Mouse (Mus musculus): Measurements from ENCODE around the gene Poc1b.
"Not testable (repeated sequence)": the region's sequence is repeated elsewhere in the genome, so short reads cannot be mapped to it uniquely, and the experiment has no call there.

Poc1b gene

GRCm38 (mm10) chr10:99197607-99198305 lies 90.9 kb downstream of the Poc1b start:
- POLR2A ChIA-PET = interaction anchor here in 3 of 4 experiments (1.0 to 2.0 kb wide), 9 partner anchors 10 to 82 kb away, joined by 3 to 10 read pairs (median 4); partner anchors contain the start of gene Dusp6 (in 2 of the 3)
- CTCF ChIA-PET = no interaction called here

DNA sequence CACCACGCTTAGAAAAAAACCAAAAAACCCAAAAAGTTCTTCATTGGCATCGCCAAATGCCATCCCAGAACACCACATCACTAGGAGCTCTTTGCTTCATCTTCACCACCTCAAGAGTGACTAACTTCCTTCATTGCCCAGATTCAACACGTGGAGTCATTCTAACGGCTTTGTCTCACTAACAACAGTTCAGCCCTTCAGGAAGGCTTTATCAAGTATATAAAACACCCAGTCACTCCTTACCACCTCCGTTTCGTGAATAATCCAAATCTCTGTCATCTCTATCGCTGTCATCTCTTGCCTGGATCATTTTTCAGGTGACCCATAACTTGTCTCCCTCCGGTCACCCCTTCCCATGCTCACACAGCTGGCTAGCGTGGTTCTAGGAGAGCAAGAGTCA lies 92.1 kb downstream of the Poc1b start:
- ChIA-PET POLR2A (interaction anchor here in 2 of 4 experiments (0.8 to 1.5 kb wide), 2 partner anchors 36 to 64 kb away, joined by 3 to 4 read pairs; partner anchors contain the start of gene Dusp6 (in 1 of the 2)), CTCF (interaction anchor here in 1 of 4 experiments (0.6 kb wide), 1 partner anchor 184 kb away, joined by 4 read pairs; no protein-coding TSS in a partner anchor)

GRCm38 (mm10) chr10:99200944-99201343 lies 94.1 kb downstream of the Poc1b start:
- POLR2A ChIA-PET = interaction anchor here in 1 of 4 experiments (0.6 kb wide), 1 partner anchor 38 kb away, joined by 3 read pairs; no protein-coding TSS in a partner anchor
- CTCF ChIA-PET = interaction anchor here in 1 of 4 experiments (0.6 kb wide), 1 partner anchor 23 kb away, joined by 4 read pairs; no protein-coding TSS in a partner anchor

- ChIA-PET CTCF (no interaction called here), POLR2A (no interaction called here)
Observed at GRCm38 (mm10) chr10:99201786-99202185, 95.0 kb downstream of the Poc1b start.

GRCm38 (mm10) chr10:99202363-99202762 lies 95.5 kb downstream of the Poc1b start:
- ChIA-PET CTCF (no interaction called here), POLR2A (no interaction called here)

GRCm38 (mm10) chr10:99203163-99203562 lies 96.3 kb downstream of the Poc1b start:
- ChIA-PET POLR2A (interaction anchor here in 2 of 4 experiments (0.6 to 2.1 kb wide), 3 partner anchors 13 to 63 kb away, joined by 3 to 7 read pairs (median 6); no protein-coding TSS in a partner anchor), CTCF (no interaction called here)

- POLR2A ChIA-PET = interaction anchor here in 2 of 4 experiments (0.6 to 2.1 kb wide), 4 partner anchors 12 to 62 kb away, joined by 3 to 7 read pairs (median 4); no protein-coding TSS in a partner anchor
- CTCF ChIA-PET = interaction anchor here in 1 of 4 experiments (0.7 kb wide), 1 partner anchor 412 kb away, joined by 3 read pairs; no protein-coding TSS in a partner anchor
Observed at GRCm38 (mm10) chr10:99203577-99204487, 97.0 kb downstream of the Poc1b start.

- POLR2A ChIA-PET = interaction anchor here in 1 of 4 experiments (0.7 to 2.1 kb wide), 3 partner anchors 11 to 68 kb away, joined by 4 to 7 read pairs (median 6); no protein-coding TSS in a partner anchor
- CTCF ChIA-PET = no interaction called here
Observed at GRCm38 (mm10) chr10:99204553-99204952, 97.7 kb downstream of the Poc1b start.

GRCm38 (mm10) chr10:99207121-99207520 lies 100.3 kb downstream of the Poc1b start:
- CTCF ChIA-PET = no interaction called here
- POLR2A ChIA-PET = interaction anchor here in 2 of 4 experiments (1.1 to 3.5 kb wide), 4 partner anchors 10 to 56 kb away, joined by 3 to 19 read pairs (median 7); partner anchors contain the start of gene Dusp6 (in 1 of the 2)

GRCm38 (mm10) chr10:99209146-99209800 lies 102.4 kb downstream of the Poc1b start:
- POLR2A ChIA-PET = interaction anchor here in 3 of 4 experiments (0.9 to 3.5 kb wide), 8 partner anchors 11 to 316 kb away, joined by 3 to 19 read pairs (median 4); partner anchors contain the start of gene Dusp6 (in 3 of the 3)
- CTCF ChIA-PET = interaction anchor here in 2 of 4 experiments (0.5 to 0.6 kb wide), 2 partner anchors 1266 to 1533 kb away, joined by 4 to 5 read pairs; no protein-coding TSS in a partner anchor

DNA sequence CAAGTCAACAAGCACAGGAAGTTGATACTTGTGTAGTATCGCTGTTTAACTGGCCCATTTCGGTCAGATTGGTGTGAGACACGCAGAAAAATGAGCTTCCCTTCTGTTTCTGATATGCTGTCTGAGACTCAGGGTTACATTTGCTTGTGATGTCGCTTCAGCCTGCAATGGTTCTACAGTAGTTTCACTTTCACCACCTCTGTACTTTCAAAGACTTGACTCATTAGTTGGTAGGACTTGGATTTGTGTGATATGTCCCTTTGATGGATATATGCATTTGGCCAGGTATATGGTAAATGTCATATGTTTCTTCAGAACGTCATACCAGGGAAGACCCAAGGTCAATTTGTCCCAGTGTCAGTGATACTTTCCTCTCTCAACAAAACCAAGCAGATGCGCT lies 104.2 kb downstream of the Poc1b start:
- ChIA-PET POLR2A (interaction anchor here in 1 of 4 experiments (1.4 kb wide), 1 partner anchor 14 kb away, joined by 4 read pairs; no protein-coding TSS in a partner anchor), CTCF (no interaction called here)

DNA sequence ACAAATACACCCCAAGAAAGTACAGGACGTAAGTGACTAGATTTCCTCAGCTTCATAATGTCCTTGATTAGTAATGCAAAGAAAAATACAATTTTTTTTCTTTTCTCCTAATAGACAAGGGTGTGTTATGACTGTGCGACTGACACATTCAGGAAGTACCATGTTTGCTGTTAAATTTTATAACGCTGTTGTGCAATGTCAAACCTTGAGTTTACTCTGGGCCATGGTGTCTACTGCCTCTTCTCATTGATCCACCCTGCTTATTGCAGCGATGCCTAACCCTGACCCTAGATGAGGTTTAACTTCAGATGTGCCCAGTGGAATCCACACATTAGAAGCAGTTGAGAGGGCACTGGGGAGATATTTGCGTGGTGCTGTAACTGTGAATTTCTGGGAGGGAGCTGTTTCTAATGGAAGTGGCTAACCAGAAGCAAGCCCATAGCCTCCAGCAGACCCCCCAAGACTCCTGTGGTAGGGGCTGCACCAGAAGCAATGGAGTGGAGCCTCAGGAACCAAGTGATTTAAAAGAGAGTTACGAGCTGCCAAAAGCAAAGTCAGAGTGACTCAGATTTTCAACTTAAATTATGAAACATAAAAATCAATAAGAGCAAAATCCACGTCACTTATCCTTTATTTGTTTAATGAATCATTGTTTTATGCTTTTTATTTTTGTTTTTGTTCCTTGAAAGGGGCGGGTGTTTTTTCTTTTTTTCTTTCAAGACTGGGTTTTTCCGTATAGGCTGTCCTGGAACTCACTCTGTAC lies 104.8 kb downstream of the Poc1b start:
- ChIA-PET CTCF (no interaction called here), POLR2A (interaction anchor here in 1 of 4 experiments (1.4 kb wide), 1 partner anchor 15 kb away, joined by 4 read pairs; no protein-coding TSS in a partner anchor)

DNA sequence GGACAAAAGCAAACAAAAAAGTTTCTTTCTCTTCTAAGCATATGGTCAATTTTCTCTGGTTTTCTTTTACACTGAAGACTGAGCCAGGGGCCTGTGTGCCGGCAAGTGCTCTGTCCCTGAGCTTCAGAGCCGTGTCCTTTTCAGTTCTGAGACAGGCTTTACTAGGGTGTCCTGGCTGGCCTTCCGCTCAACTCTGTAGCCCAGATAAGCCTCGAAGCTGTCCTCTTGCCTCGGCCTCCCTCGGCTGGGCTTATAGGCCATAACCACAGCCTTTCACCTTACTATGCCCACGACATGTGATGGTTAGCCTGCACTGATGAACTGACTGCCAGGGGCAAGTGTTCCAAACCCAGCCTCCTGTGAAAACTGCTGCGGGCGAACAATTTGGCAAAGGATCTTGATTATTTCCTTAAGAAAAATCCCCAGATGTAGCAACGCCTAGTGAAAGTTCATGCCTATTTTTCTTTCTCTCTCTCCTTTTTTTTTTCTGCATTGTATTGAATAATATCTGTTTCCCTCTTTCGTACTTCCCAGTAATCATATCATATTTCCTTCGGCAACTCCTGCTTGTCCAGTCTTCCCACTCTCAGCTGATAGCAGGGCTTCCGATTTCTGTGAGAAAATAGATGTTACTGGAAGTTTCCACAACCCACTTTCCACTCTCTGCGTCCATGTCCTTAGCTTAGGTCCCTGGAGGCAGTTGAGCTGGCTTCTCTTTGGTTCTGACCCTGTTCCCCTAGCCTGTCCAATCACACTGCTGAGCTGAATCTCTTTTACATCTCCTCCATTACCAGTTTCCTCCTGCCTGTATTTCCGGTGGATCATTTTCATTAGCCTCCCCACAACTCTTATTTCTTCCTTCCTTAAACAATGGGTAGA lies 107.8 kb downstream of the Poc1b start:
- CTCF ChIA-PET = interaction anchor here in 1 of 4 experiments (1.1 kb wide), 1 partner anchor 52 kb away, joined by 8 read pairs; no protein-coding TSS in a partner anchor
- POLR2A ChIA-PET = interaction anchor here in 2 of 4 experiments (0.9 to 2.7 kb wide), 10 partner anchors 9 to 49 kb away, joined by 3 to 12 read pairs (median 4); partner anchors contain the start of gene Dusp6 (in 2 of the 2)

GRCm38 (mm10) chr10:99216570-99216969 lies 109.7 kb downstream of the Poc1b start:
- POLR2A ChIA-PET = interaction anchor here in 1 of 4 experiments (0.6 to 2.7 kb wide), 5 partner anchors 9 to 245 kb away, joined by 3 to 12 read pairs (median 3); no protein-coding TSS in a partner anchor
- CTCF ChIA-PET = not testable (repeated sequence)

DNA sequence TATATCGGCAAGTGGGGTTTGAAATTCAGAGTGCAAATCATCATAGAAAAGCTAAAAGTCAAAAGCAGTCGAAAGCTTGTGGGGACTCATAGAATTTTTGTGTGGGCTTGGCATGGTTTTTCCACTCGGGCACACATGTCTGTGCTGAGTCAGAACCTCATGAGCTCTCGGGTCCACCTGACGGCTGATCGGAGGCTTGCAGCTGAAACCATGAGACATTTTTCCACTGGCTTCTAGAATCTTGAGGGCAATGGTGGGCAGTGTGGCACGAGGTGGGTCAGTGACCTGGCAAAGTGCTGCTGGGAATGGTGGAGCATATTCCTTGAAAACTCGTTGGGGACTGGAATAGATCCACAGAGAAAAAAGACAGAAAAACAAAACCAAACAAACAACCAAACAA lies 114.7 kb downstream of the Poc1b start:
- POLR2A ChIA-PET = no interaction called here
- CTCF ChIA-PET = interaction anchor here in 1 of 4 experiments (0.6 kb wide), 1 partner anchor 27 kb away, joined by 3 read pairs; no protein-coding TSS in a partner anchor

GRCm38 (mm10) chr10:99222726-99223125 lies 115.9 kb downstream of the Poc1b start:
- ChIA-PET CTCF (no interaction called here), POLR2A (interaction anchor here in 2 of 4 experiments (0.7 to 1.0 kb wide), 2 partner anchors 31 to 40 kb away, joined by 3 read pairs; partner anchors contain the start of gene Dusp6 (in 1 of the 2))

Measured in embryonic stem cell, embryonic (primary cell).